Mouse (Mus musculus): ENCODE data around the gene Clk2. TPM values are rescaled to one million over a fixed set of nuclear protein-coding genes. Genes with fewer than 3 reads are reported as not detected.
A peak's percentile ranks its signal among the peaks of the same experiment; 100 is the strongest.

The Clk2 gene
- polyA plus RNA-seq, 1 experiment from 2014 or later: 24.8 TPM

GRCm38 (mm10) chr3:89179056-89179455, 14.5 kb downstream of the Clk2 start:
- 88% methylated on average over 11 of the region's 11 CpGs for WGBS
- H3K36me3 ChIP-seq: peaks cover 62% of the 10 kb centered on the region
- no peak overlapping the region for H3K27ac ChIP-seq (ENCODE audit: poor library complexity, severe bottlenecking)
- H3K9me3 ChIP-seq (replicated peaks): no peaks in the 10 kb centered on the region
- no peak overlapping the region for H3K4me3 ChIP-seq
- no peak for ATAC-seq (ENCODE audit: insufficient number of reproducible peaks, low FRiP score)
- peaks cover 21% of the 10 kb centered on the region for H3K4me1 ChIP-seq (replicated peaks)
- H3K27me3 ChIP-seq (replicated peaks): no peaks in the 10 kb centered on the region
- no peak overlapping the region for H3K9ac ChIP-seq
- 0 out of 2 replicates have a peak overlapping the region, but pooled peaks have one; percentile 81 for H3K4me2 ChIP-seq

GRCm38 (mm10) chr3:89181749-89182500, 17.3 kb downstream of the Clk2 start:
- Histone ChIP-seq H3K4me1 (replicated peaks) (peaks cover 36% of the 10 kb centered on the region), H3K27ac (ENCODE audit: poor library complexity, severe bottlenecking) (no peak overlapping the region), H3K9ac (no peak overlapping the region), H3K4me2 (no peak overlapping the region), H3K4me3 (no peak overlapping the region), H3K9me3 (replicated peaks) (no peaks in the 10 kb centered on the region), H3K27me3 (replicated peaks) (0 out of 2 replicates have a peak, but pooled peaks cover 6% of the 10 kb centered on the region), H3K36me3 (peaks cover 36% of the 10 kb centered on the region)
- 91% methylated on average over 27 of the region's 27 CpGs for WGBS
- no peak for ATAC-seq (ENCODE audit: insufficient number of reproducible peaks, low FRiP score)

GRCm38 (mm10) chr3:89182531-89183057, 18.0 kb downstream of the Clk2 start:
- Histone ChIP-seq H3K36me3 (peaks cover 36% of the 10 kb centered on the region), H3K4me2 (peak overlapping the region; percentile 91), H3K27me3 (replicated peaks) (0 out of 2 replicates have a peak, but pooled peaks cover 11% of the 10 kb centered on the region), H3K9me3 (replicated peaks) (no peaks in the 10 kb centered on the region), H3K4me3 (peak overlapping the region; percentile 69; the same call in 1 of the 2 replicates), H3K9ac (no peak overlapping the region), H3K27ac (ENCODE audit: poor library complexity, severe bottlenecking) (no peak overlapping the region), H3K4me1 (replicated peaks) (peaks cover 41% of the 10 kb centered on the region)
- 41% methylated on average over 7 of the region's 7 CpGs for WGBS
- ATAC-seq (ENCODE audit: insufficient number of reproducible peaks, low FRiP score): no peak

GRCm38 (mm10) chr3:89183058-89183958, 18.7 kb downstream of the Clk2 start, which contains the start of gene Fam189b:
Gene Fam189b (plus strand): TSS chr3:89183143.
- H3K27ac ChIP-seq (ENCODE audit: poor library complexity, severe bottlenecking): peak within 1 kb of the TSS; percentile 60
- WGBS: 6% methylated on average over 39 of the region's 39 CpGs
- H3K4me3 ChIP-seq: peak within 1 kb of the TSS; percentile 69
- H3K4me1 ChIP-seq (replicated peaks): peaks cover 38% of the 10 kb centered on the region
- no peaks in the 10 kb centered on the region for H3K9me3 ChIP-seq (replicated peaks)
- peak; percentile 92 for ATAC-seq (ENCODE audit: insufficient number of reproducible peaks, low FRiP score)
- 0 out of 2 replicates have a peak, but pooled peaks cover 11% of the 10 kb centered on the region for H3K27me3 ChIP-seq (replicated peaks)
- peak within 1 kb of the TSS; percentile 91 for H3K4me2 ChIP-seq
- H3K36me3 ChIP-seq: peaks cover 41% of the 10 kb centered on the region
- peak within 1 kb of the TSS; percentile 80 for H3K9ac ChIP-seq

- peak overlapping the region; percentile 80 for H3K9ac ChIP-seq
- no peak overlapping the region for H3K27ac ChIP-seq (ENCODE audit: poor library complexity, severe bottlenecking)
- 0 out of 2 replicates have a peak, but pooled peaks cover 11% of the 10 kb centered on the region for H3K27me3 ChIP-seq (replicated peaks)
Observed at GRCm38 (mm10) chr3:89183959-89184315, 19.3 kb downstream of the Clk2 start.

GRCm38 (mm10) chr3:89187197-89187596, 22.6 kb downstream of the Clk2 start:
- no peak overlapping the region for H3K27ac ChIP-seq (ENCODE audit: poor library complexity, severe bottlenecking)
- H3K4me3 ChIP-seq: no peak overlapping the region
- ATAC-seq (ENCODE audit: insufficient number of reproducible peaks, low FRiP score): no peak
- peaks cover 15% of the 10 kb centered on the region; the same call in 1 of the 2 replicates for H3K36me3 ChIP-seq
- peaks cover 29% of the 10 kb centered on the region for H3K4me1 ChIP-seq (replicated peaks)
- no peak overlapping the region; the same call in 1 of the 2 replicates for H3K9ac ChIP-seq
- no peaks in the 10 kb centered on the region for H3K9me3 ChIP-seq (replicated peaks)
- 0 out of 2 replicates have a peak overlapping the region, but pooled peaks have one; percentile 1 for H3K4me2 ChIP-seq
- WGBS: 37% methylated on average over 23 of the region's 23 CpGs
- 0 out of 2 replicates have a peak, but pooled peaks cover 11% of the 10 kb centered on the region for H3K27me3 ChIP-seq (replicated peaks)

More at GRCm38 (mm10) chr3:89183959-89184315, 19.3 kb downstream of the Clk2 start:
- H3K4me1 ChIP-seq (replicated peaks): peaks cover 32% of the 10 kb centered on the region
- H3K4me2 ChIP-seq: peak overlapping the region; percentile 91
- H3K36me3 ChIP-seq: peaks cover 47% of the 10 kb centered on the region
- H3K4me3 ChIP-seq: peak overlapping the region; percentile 69
- no peaks in the 10 kb centered on the region for H3K9me3 ChIP-seq (replicated peaks)
- ATAC-seq (ENCODE audit: insufficient number of reproducible peaks, low FRiP score): no peak
- 75% methylated on average over 6 of the region's 6 CpGs for WGBS

- no peak overlapping the region for H3K9ac ChIP-seq
- H3K27me3 ChIP-seq (replicated peaks): 0 out of 2 replicates have a peak, but pooled peaks cover 11% of the 10 kb centered on the region
- 74% methylated on average over 18 of the region's 18 CpGs for WGBS
- peaks cover 12% of the 10 kb centered on the region; the same call in 1 of the 2 replicates for H3K36me3 ChIP-seq
- no peak overlapping the region for H3K27ac ChIP-seq (ENCODE audit: poor library complexity, severe bottlenecking)
- H3K4me2 ChIP-seq: no peak overlapping the region
- H3K9me3 ChIP-seq (replicated peaks): no peaks in the 10 kb centered on the region
- H3K4me3 ChIP-seq: no peak overlapping the region
- ATAC-seq (ENCODE audit: insufficient number of reproducible peaks, low FRiP score): no peak
- peaks cover 26% of the 10 kb centered on the region for H3K4me1 ChIP-seq (replicated peaks)
Observed at GRCm38 (mm10) chr3:89187690-89188477, 23.3 kb downstream of the Clk2 start.

GRCm38 (mm10) chr3:89188478-89188875, 23.9 kb downstream of the Clk2 start:
- no peak overlapping the region for H3K4me3 ChIP-seq
- no peak overlapping the region for H3K9ac ChIP-seq
- H3K4me1 ChIP-seq (replicated peaks): peaks cover 26% of the 10 kb centered on the region
- H3K27me3 ChIP-seq (replicated peaks): 0 out of 2 replicates have a peak, but pooled peaks cover 11% of the 10 kb centered on the region
- no peaks in the 10 kb centered on the region for H3K9me3 ChIP-seq (replicated peaks)
- no peak overlapping the region for H3K27ac ChIP-seq (ENCODE audit: poor library complexity, severe bottlenecking)
- no peak overlapping the region for H3K4me2 ChIP-seq
- peaks cover 12% of the 10 kb centered on the region; the same call in 1 of the 2 replicates for H3K36me3 ChIP-seq
- ATAC-seq (ENCODE audit: insufficient number of reproducible peaks, low FRiP score): no peak
- WGBS: 65% methylated on average over 12 of the region's 12 CpGs

GRCm38 (mm10) chr3:89190436-89190835, 25.8 kb downstream of the Clk2 start:
- no peak for ATAC-seq (ENCODE audit: insufficient number of reproducible peaks, low FRiP score)
- 0 out of 2 replicates have a peak, but pooled peaks cover 10% of the 10 kb centered on the region for H3K27me3 ChIP-seq (replicated peaks)
- no peak overlapping the region for H3K4me2 ChIP-seq
- H3K4me1 ChIP-seq (replicated peaks): peaks cover 8% of the 10 kb centered on the region; the same call in 1 of the 2 replicates
- no peak overlapping the region for H3K27ac ChIP-seq (ENCODE audit: poor library complexity, severe bottlenecking)
- H3K9ac ChIP-seq: no peak overlapping the region
- H3K4me3 ChIP-seq: no peak overlapping the region
- H3K36me3 ChIP-seq: peaks cover 12% of the 10 kb centered on the region; the same call in 1 of the 2 replicates
- WGBS: 72% methylated on average over 8 of the region's 8 CpGs
- no peaks in the 10 kb centered on the region for H3K9me3 ChIP-seq (replicated peaks)

- Histone ChIP-seq H3K27me3 (replicated peaks) (no peaks in the 10 kb centered on the region), H3K9ac (no peak overlapping the region), H3K4me2 (no peak overlapping the region), H3K4me1 (replicated peaks) (peaks cover 9% of the 10 kb centered on the region), H3K4me3 (no peak overlapping the region), H3K36me3 (peaks cover 6% of the 10 kb centered on the region; the same call in 1 of the 2 replicates), H3K9me3 (replicated peaks) (no peaks in the 10 kb centered on the region), H3K27ac (ENCODE audit: poor library complexity, severe bottlenecking) (no peak overlapping the region)
- 63% methylated on average over 1 of the region's 1 CpGs for WGBS
- no peak for ATAC-seq (ENCODE audit: insufficient number of reproducible peaks, low FRiP score)
Observed at GRCm38 (mm10) chr3:89193351-89193750, 28.8 kb downstream of the Clk2 start.
